Mouse (Mus musculus) kidney, embryonic 16.5 days (tissue): ENCODE measurements around the gene Recql5. TPM values are rescaled to one million over a fixed set of nuclear protein-coding genes. Genes with fewer than 3 reads are reported as not detected.
A peak's percentile ranks its signal among the peaks of the same experiment; 100 is the strongest.

Experiments
- ATAC-seq: fragments of 200-750 bp; cut with Nextera tagmentation; 2 replicates; pipeline ENCODE4 v1.8.0; 2017; ENCODE audit warnings: moderate TSS enrichment; ENCODE audit not compliant: low FRiP score, low TSS enrichment
- H3K27ac ChIP-seq: fragments of 300-500 bp; sonication (generic); 2 replicates; pipeline ENCODE4 v1.5.1; 2014; ENCODE audit warnings: low read length
- H3K27me3 ChIP-seq: fragments of 300-500 bp; sonication (generic); 2 replicates; pipeline ENCODE4 v1.6.1; 2014; ENCODE audit warnings: low read length, control low read depth, mixed read lengths; ENCODE audit not compliant: insufficient read depth
- H3K36me3 ChIP-seq: fragments of 300-500 bp; sonication (generic); 2 replicates; pipeline ENCODE4 v1.6.1; 2014; ENCODE audit warnings: low read length, control low read depth, mixed read lengths; ENCODE audit not compliant: insufficient read depth
- H3K4me1 ChIP-seq: fragments of 300-500 bp; sonication (generic); 2 replicates; pipeline ENCODE4 v1.6.1; 2014; ENCODE audit warnings: low read length, control low read depth, mixed read lengths; ENCODE audit not compliant: insufficient read depth
- H3K4me2 ChIP-seq: fragments of 300-500 bp; sonication (generic); replicated peaks from 2 replicates; pipeline ENCODE4 v1.6.1; 2014; ENCODE audit warnings: low read depth, low read length
- H3K4me3 ChIP-seq: fragments of 300-500 bp; sonication (generic); 2 replicates; pipeline ENCODE4 v1.5.1; 2014; ENCODE audit warnings: mild to moderate bottlenecking, low read length
- H3K9ac ChIP-seq: fragments of 300-500 bp; sonication (generic); replicated peaks from 2 replicates; pipeline ENCODE4 v1.6.1; 2014; ENCODE audit warnings: low read length
- H3K9me3 ChIP-seq: fragments of 300-500 bp; sonication (generic); 2 replicates; pipeline ENCODE4 v1.6.1; 2016; ENCODE audit warnings: low read length, control low read depth
- WGBS: fragments of 180-500 bp; shearing (Covaris S2); extraction: QIAGEN DNeasy Blood & Tissue Kit; methylation state at CpG from one replicate; pipeline ENCODE4 v1.1.7; 2014; 5-methylcytosine and 5-hydroxymethylcytosine counted together
- polyA plus RNA-seq: library from polyadenylated mRNA; unstranded; fragments of >200 nt; fragmentation: Nextera tagmentation; extraction: Ambion mirVana; gene quantifications from 2 replicates; pipeline ENCODE4 v1.2.1, GENCODE M21; 2015

Gene Recql5
- polyA plus RNA-seq, 1 experiment from 2014 or later, result 25.3 TPM

GRCm38 (mm10) chr11:115893071-115893470 lies 40.2 kb downstream of the Recql5 start:
- Histone ChIP-seq H3K27ac (no peak overlapping the region), H3K36me3 (peaks cover 10% of the 10 kb centered on the region; the same call in 1 of the 2 replicates), H3K4me2 (no peak overlapping the region), H3K27me3 (no peaks in the 10 kb centered on the region), H3K9me3 (no peaks in the 10 kb centered on the region), H3K4me1 (0 out of 2 replicates have a peak, but pooled peaks cover 3% of the 10 kb centered on the region), H3K4me3 (no peak overlapping the region), H3K9ac (no peak overlapping the region)
- no peak for ATAC-seq
- WGBS, result 85% methylated on average over 9 of the region's 9 CpGs

GRCm38 (mm10) chr11:115892213-115892612 lies 41.1 kb downstream of the Recql5 start:
- 67% methylated on average over 6 of the region's 6 CpGs for WGBS
- peaks cover 10% of the 10 kb centered on the region; the same call in 1 of the 2 replicates for H3K36me3 ChIP-seq
- no peak overlapping the region for H3K27ac ChIP-seq
- 0 out of 2 replicates have a peak, but pooled peaks cover 3% of the 10 kb centered on the region for H3K4me1 ChIP-seq
- H3K4me3 ChIP-seq, result no peak overlapping the region
- H3K4me2 ChIP-seq, result no peak overlapping the region
- ATAC-seq, result 0 out of 2 replicates have a peak, but pooled peaks have one; percentile 10
- H3K27me3 ChIP-seq, result no peaks in the 10 kb centered on the region
- H3K9ac ChIP-seq, result no peak overlapping the region
- H3K9me3 ChIP-seq, result no peaks in the 10 kb centered on the region

- no peak overlapping the region for H3K27ac ChIP-seq
- no peak overlapping the region for H3K4me3 ChIP-seq
- peaks cover under 1% of the 10 kb centered on the region; the same call in 1 of the 2 replicates for H3K36me3 ChIP-seq
- H3K9me3 ChIP-seq, result no peaks in the 10 kb centered on the region
- 0 out of 2 replicates have a peak, but pooled peaks cover 3% of the 10 kb centered on the region for H3K4me1 ChIP-seq
- no peak overlapping the region for H3K4me2 ChIP-seq
- ATAC-seq, result no peak
- WGBS, result 84% methylated on average over 6 of the region's 6 CpGs
- no peak overlapping the region for H3K9ac ChIP-seq
- no peaks in the 10 kb centered on the region for H3K27me3 ChIP-seq
Observed at GRCm38 (mm10) chr11:115889159-115889558, 44.1 kb downstream of the Recql5 start.

GRCm38 (mm10) chr11:115888020-115888419 lies 45.3 kb downstream of the Recql5 start:
- Histone ChIP-seq H3K36me3 (no peaks in the 10 kb centered on the region), H3K4me1 (0 out of 2 replicates have a peak, but pooled peaks cover 3% of the 10 kb centered on the region), H3K4me2 (no peak overlapping the region), H3K27ac (no peak overlapping the region), H3K27me3 (peaks cover 7% of the 10 kb centered on the region; the same call in 1 of the 2 replicates), H3K9ac (no peak overlapping the region), H3K4me3 (no peak overlapping the region), H3K9me3 (no peaks in the 10 kb centered on the region)
- no peak for ATAC-seq
- WGBS, result 90% methylated on average over 5 of the region's 5 CpGs

GRCm38 (mm10) chr11:115886446-115886845 lies 46.8 kb downstream of the Recql5 start:
- no peak overlapping the region for H3K4me2 ChIP-seq
- H3K27ac ChIP-seq, result no peak overlapping the region
- no peaks in the 10 kb centered on the region for H3K9me3 ChIP-seq
- WGBS, result 78% methylated on average over 11 of the region's 11 CpGs
- no peak for ATAC-seq
- H3K36me3 ChIP-seq, result no peaks in the 10 kb centered on the region
- H3K4me1 ChIP-seq, result 0 out of 2 replicates have a peak, but pooled peaks cover 3% of the 10 kb centered on the region
- H3K9ac ChIP-seq, result no peak overlapping the region
- H3K27me3 ChIP-seq, result peaks cover 11% of the 10 kb centered on the region; the same call in 1 of the 2 replicates
- H3K4me3 ChIP-seq, result no peak overlapping the region

- Histone ChIP-seq H3K9ac (no peak overlapping the region), H3K36me3 (no peaks in the 10 kb centered on the region), H3K27ac (no peak overlapping the region), H3K27me3 (peaks cover 11% of the 10 kb centered on the region; the same call in 1 of the 2 replicates), H3K4me2 (no peak overlapping the region), H3K9me3 (no peaks in the 10 kb centered on the region), H3K4me3 (no peak overlapping the region), H3K4me1 (no peaks in the 10 kb centered on the region)
- 75% methylated on average over 11 of the region's 11 CpGs for WGBS
- ATAC-seq, result no peak
Observed at GRCm38 (mm10) chr11:115885281-115885680, 48.0 kb downstream of the Recql5 start.

- Histone ChIP-seq H3K4me2 (no peak overlapping the region), H3K27ac (no peak overlapping the region), H3K36me3 (no peaks in the 10 kb centered on the region), H3K9me3 (no peaks in the 10 kb centered on the region), H3K4me3 (no peak overlapping the region), H3K4me1 (no peaks in the 10 kb centered on the region), H3K9ac (no peak overlapping the region), H3K27me3 (peaks cover 11% of the 10 kb centered on the region; the same call in 1 of the 2 replicates)
- no peak for ATAC-seq
- 92% methylated on average over 3 of the region's 3 CpGs for WGBS
Observed at GRCm38 (mm10) chr11:115884361-115884760, 48.9 kb downstream of the Recql5 start.

GRCm38 (mm10) chr11:115883251-115883650 lies 50.0 kb downstream of the Recql5 start:
- Histone ChIP-seq H3K4me2 (peak overlapping the region; percentile 21; the same call in 1 of the 2 replicates), H3K27ac (no peak overlapping the region), H3K9ac (no peak overlapping the region)

GRCm38 (mm10) chr11:115881002-115881401 lies 52.3 kb downstream of the Recql5 start:
- peaks cover 3% of the 10 kb centered on the region; the same call in 1 of the 2 replicates for H3K4me1 ChIP-seq
- WGBS, result 32% methylated on average over 5 of the region's 5 CpGs

More at GRCm38 (mm10) chr11:115883251-115883650, 50.0 kb downstream of the Recql5 start:
- no peak for ATAC-seq
- Histone ChIP-seq H3K9me3 (no peaks in the 10 kb centered on the region), H3K27me3 (peaks cover 11% of the 10 kb centered on the region; the same call in 1 of the 2 replicates), H3K36me3 (no peaks in the 10 kb centered on the region), H3K4me3 (no peak overlapping the region), H3K4me1 (no peaks in the 10 kb centered on the region)
- 12% methylated on average over 16 of the region's 17 CpGs for WGBS

GRCm38 (mm10) chr11:115878071-115878470 lies 55.2 kb downstream of the Recql5 start:
- 0 out of 2 replicates have a peak overlapping the region, but pooled peaks have one; percentile 1 for H3K4me3 ChIP-seq
- 74% methylated on average over 8 of the region's 8 CpGs for WGBS
- H3K4me1 ChIP-seq, result peaks cover 3% of the 10 kb centered on the region; the same call in 1 of the 2 replicates
- no peaks in the 10 kb centered on the region for H3K9me3 ChIP-seq
- no peak overlapping the region for H3K9ac ChIP-seq
- H3K27ac ChIP-seq, result no peak overlapping the region
- H3K27me3 ChIP-seq, result peaks cover 5% of the 10 kb centered on the region; the same call in 1 of the 2 replicates
- peak overlapping the region; percentile 19; the same call in 1 of the 2 replicates for H3K4me2 ChIP-seq
- no peak for ATAC-seq
- no peaks in the 10 kb centered on the region for H3K36me3 ChIP-seq

More at GRCm38 (mm10) chr11:115881002-115881401, 52.3 kb downstream of the Recql5 start:
- Histone ChIP-seq H3K27me3 (peaks cover 11% of the 10 kb centered on the region; the same call in 1 of the 2 replicates), H3K4me3 (no peak overlapping the region), H3K27ac (no peak overlapping the region), H3K36me3 (no peaks in the 10 kb centered on the region), H3K9me3 (no peaks in the 10 kb centered on the region), H3K9ac (no peak overlapping the region), H3K4me2 (no peak overlapping the region)
- ATAC-seq, result no peak
